Mouse (Mus musculus) liver, adult 2 months (tissue): ENCODE results near the gene Kcnv2. TPM values are rescaled to one million over a fixed set of nuclear protein-coding genes. Genes with fewer than 3 reads are reported as not detected.
A peak's percentile ranks its signal among the peaks of the same experiment; 100 is the strongest.

Source experiments
- DNase-seq: peaks from one replicate; pipeline ENCODE4 v3.0.0-alpha.2; 2011; ENCODE audit warnings: low read depth, low spot score; ENCODE audit errors: extremely low read depth
- H3K27ac ChIP-seq: fragments of 200-500 bp; replicated peaks from 2 replicates; pipeline ENCODE4 v1.5.1; 2012; ENCODE audit warnings: low read depth, mild to moderate bottlenecking, control low read depth, inconsistent platforms, low read length; ENCODE audit not compliant: insufficient read depth
- H3K27me3 ChIP-seq: fragments of 200-500 bp; 2 replicates; pipeline ENCODE4 v1.6.1; 2012; ENCODE audit warnings: mild to moderate bottlenecking, moderate library complexity, low read length, inconsistent platforms; ENCODE audit not compliant: control insufficient read depth, insufficient read depth
- H3K36me3 ChIP-seq: fragments of 200-500 bp; 2 replicates; pipeline ENCODE4 v1.6.1; 2012; ENCODE audit warnings: low read length, inconsistent platforms; ENCODE audit not compliant: control insufficient read depth, insufficient read depth
- H3K4me1 ChIP-seq: fragments of 200-500 bp; 2 replicates; pipeline ENCODE4 v1.6.1; 2011; ENCODE audit warnings: low read length; ENCODE audit not compliant: control insufficient read depth, insufficient read depth
- H3K4me3 ChIP-seq: fragments of 200-500 bp; 2 replicates; pipeline ENCODE4 v1.5.1; 2011; ENCODE audit warnings: low read depth, mild to moderate bottlenecking, control low read depth, low read length, moderate library complexity; ENCODE audit not compliant: insufficient read depth
- H3K79me2 ChIP-seq: fragments of 200-500 bp; 2 replicates; pipeline ENCODE4 v1.6.1; 2012; ENCODE audit warnings: inconsistent platforms, mild to moderate bottlenecking, low read length, moderate library complexity; ENCODE audit not compliant: control insufficient read depth, insufficient read depth
- H3K9ac ChIP-seq: fragments of 200-500 bp; 2 replicates; pipeline ENCODE4 v1.6.1; 2012; ENCODE audit warnings: low read depth, mild to moderate bottlenecking, control low read depth, inconsistent platforms, low read length
- CTCF ChIP-seq: fragments of 200-500 bp; IDR thresholded peaks from 2 replicates; pipeline ENCODE4 v1.5.1; 2011; ENCODE audit warnings: low read depth, low read length, control low read depth
- POLR2A ChIP-seq: fragments of 200-500 bp; IDR thresholded peaks from 2 replicates; pipeline ENCODE4 v1.6.1; 2011; ENCODE audit warnings: low read length, control low read depth; ENCODE audit not compliant: insufficient read depth; ENCODE audit errors: extremely low read depth
- WGBS: fragments of 180-500 bp; shearing (Covaris S2); methylation state at CpG from one replicate; pipeline ENCODE4 v1.1.7; 2018; 5-methylcytosine and 5-hydroxymethylcytosine counted together
- polyA plus RNA-seq: library from polyadenylated mRNA; depleted of rRNA; stranded (reverse); fragments of >200 nt; gene quantifications from 2 replicates; pipeline ENCODE4 v1.2.3, GENCODE M21; 2012
- total RNA-seq: library from RNA; depleted of rRNA; stranded (reverse); fragments of >200 nt; gene quantifications from 2 replicates; pipeline ENCODE4 v1.2.3, GENCODE M21; 2014

Kcnv2 gene
- total and polyA plus RNA-seq, 2 experiments = not detected

GRCm38 (mm10) chr19:27369461-27370135 is 47.2 kb downstream of the Kcnv2 start:
- Histone ChIP-seq H3K27ac (no peak overlapping the region), H3K4me3 (no peak overlapping the region), H3K79me2 (no peaks in the 10 kb centered on the region), H3K27me3 (no peaks in the 10 kb centered on the region), H3K4me1 (peaks cover under 1% of the 10 kb centered on the region; the same call in 1 of the 2 replicates), H3K36me3 (no peaks in the 10 kb centered on the region), H3K9ac (no peak overlapping the region)
- 82% methylated on average over 3 of the region's 3 CpGs for WGBS
- TF ChIP-seq POLR2A (no peak), CTCF (no peak)
- DNase-seq = no peak

- H3K4me1 ChIP-seq = no peaks in the 10 kb centered on the region
- 83% methylated on average over 2 of the region's 2 CpGs for WGBS
- TF ChIP-seq CTCF = no peak
- no peak for TF ChIP-seq POLR2A
Observed at GRCm38 (mm10) chr19:27370174-27370573, 47.8 kb downstream of the Kcnv2 start.

GRCm38 (mm10) chr19:27370784-27371183 is 48.4 kb downstream of the Kcnv2 start:
- no peak for DNase-seq
- Histone ChIP-seq H3K36me3 (no peaks in the 10 kb centered on the region), H3K79me2 (no peaks in the 10 kb centered on the region), H3K9ac (no peak overlapping the region), H3K27ac (no peak overlapping the region), H3K4me1 (no peaks in the 10 kb centered on the region), H3K4me3 (no peak overlapping the region), H3K27me3 (no peaks in the 10 kb centered on the region)
- WGBS = 82% methylated on average over 2 of the region's 2 CpGs
- TF ChIP-seq CTCF (no peak), POLR2A (no peak)

More at GRCm38 (mm10) chr19:27370174-27370573, 47.8 kb downstream of the Kcnv2 start:
- Histone ChIP-seq H3K27ac (no peak overlapping the region), H3K79me2 (no peaks in the 10 kb centered on the region), H3K9ac (no peak overlapping the region), H3K4me3 (no peak overlapping the region), H3K27me3 (no peaks in the 10 kb centered on the region), H3K36me3 (no peaks in the 10 kb centered on the region)
- no peak for DNase-seq

- Histone ChIP-seq H3K9ac (no peak overlapping the region), H3K36me3 (no peaks in the 10 kb centered on the region), H3K79me2 (no peaks in the 10 kb centered on the region), H3K4me3 (no peak overlapping the region), H3K4me1 (no peaks in the 10 kb centered on the region), H3K27me3 (no peaks in the 10 kb centered on the region), H3K27ac (no peak overlapping the region)
- no peak for DNase-seq
- WGBS = 91% methylated on average over 2 of the region's 2 CpGs
- TF ChIP-seq CTCF = no peak
- no peak for TF ChIP-seq POLR2A
Observed at GRCm38 (mm10) chr19:27379712-27380401, 57.5 kb downstream of the Kcnv2 start.

- 76% methylated on average over 1 of the region's 1 CpGs for WGBS
- peak; percentile 58 for DNase-seq
- peaks cover 12% of the 10 kb centered on the region for H3K36me3 ChIP-seq
Observed at GRCm38 (mm10) chr19:27382131-27382530, 59.7 kb downstream of the Kcnv2 start.

GRCm38 (mm10) chr19:27383266-27383665 is 60.9 kb downstream of the Kcnv2 start:
- H3K4me3 ChIP-seq = no peak overlapping the region
- no peaks in the 10 kb centered on the region for H3K79me2 ChIP-seq
- 95% methylated on average over 5 of the region's 5 CpGs for WGBS
- H3K4me1 ChIP-seq = no peaks in the 10 kb centered on the region
- H3K9ac ChIP-seq = no peak overlapping the region
- TF ChIP-seq CTCF = no peak
- no peak for TF ChIP-seq POLR2A
- peaks cover 17% of the 10 kb centered on the region for H3K36me3 ChIP-seq
- no peak for DNase-seq
- H3K27me3 ChIP-seq = no peaks in the 10 kb centered on the region
- H3K27ac ChIP-seq = no peak overlapping the region

More at GRCm38 (mm10) chr19:27382131-27382530, 59.7 kb downstream of the Kcnv2 start:
- H3K4me3 ChIP-seq = no peak overlapping the region
- no peaks in the 10 kb centered on the region for H3K79me2 ChIP-seq
- H3K4me1 ChIP-seq = no peaks in the 10 kb centered on the region
- H3K27me3 ChIP-seq = no peaks in the 10 kb centered on the region
- TF ChIP-seq POLR2A (no peak), CTCF (no peak)
- no peak overlapping the region for H3K9ac ChIP-seq
- no peak overlapping the region for H3K27ac ChIP-seq
